Mouse (Mus musculus) spleen, postnatal 4 days (tissue): ENCODE data around the gene 3110082I17Rik.
A peak's percentile ranks its signal among the peaks of the same experiment; 100 is the strongest.

Source experiments
- DNase-seq, 2 experiments: peaks; one replicate each; pipeline ENCODE4 v3.0.0; 2022; ENCODE audit warnings: low spot score in 2 of 2

3110082I17Rik gene

GRCm38 (mm10) chr5:139460384-139461067, at the start of gene 3110082I17Rik:
Gene 3110082I17Rik, minus strand, starts transcription at chr5:139460527.
- DNase-seq, result peak; percentile 96 to 98

DNA sequence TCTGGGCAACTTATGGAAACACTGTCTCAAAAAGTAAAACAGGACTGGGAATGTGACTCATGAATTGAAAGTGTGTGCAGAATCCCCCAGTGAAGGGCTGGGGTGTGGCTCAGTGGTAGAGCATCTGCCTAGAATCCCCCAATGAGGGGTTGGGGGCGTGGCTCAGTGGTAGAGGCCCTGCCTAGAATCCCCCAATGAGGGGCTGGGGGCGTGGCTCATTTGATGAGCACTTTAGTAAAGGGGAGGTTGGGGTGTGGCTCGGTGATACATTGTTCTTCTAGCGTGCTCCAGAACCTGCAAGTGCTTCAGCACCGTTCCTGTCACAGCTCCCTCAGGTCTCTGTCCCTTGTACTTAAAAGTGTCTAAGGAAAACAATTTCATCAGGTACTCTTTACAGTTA, 45.9 kb upstream of the 3110082I17Rik start:
- no peak for DNase-seq

DNA sequence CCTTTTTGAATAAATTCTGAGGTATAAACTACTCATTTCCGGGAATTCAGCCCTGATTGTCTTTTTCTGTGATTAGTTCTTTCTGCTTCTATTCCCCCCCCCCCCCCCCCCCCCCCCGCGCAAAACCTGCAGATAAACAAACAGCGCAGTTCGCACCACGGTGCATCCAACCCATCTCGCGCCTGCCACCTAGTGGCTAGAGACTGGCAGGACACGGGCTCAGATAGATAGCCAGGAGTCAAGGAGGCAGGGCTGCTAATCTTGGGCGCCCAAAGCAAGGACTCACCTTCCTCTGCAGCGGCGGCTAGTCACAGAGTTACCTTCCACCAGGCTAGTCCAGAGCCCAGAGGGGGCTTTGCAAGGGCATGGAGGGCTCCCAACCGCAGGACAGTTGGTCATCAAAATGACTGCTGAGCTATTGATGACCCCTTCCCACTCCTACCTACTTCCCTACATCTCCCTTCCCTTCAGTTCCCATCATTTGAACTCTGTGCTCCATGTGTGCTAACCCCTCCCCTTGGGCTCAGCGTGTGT, 44.8 kb upstream of the 3110082I17Rik start:
- peak; percentile 77 to 92 for DNase-seq

GRCm38 (mm10) chr5:139502281-139502680, 42.0 kb upstream of the 3110082I17Rik start:
- DNase-seq, result no peak

- no peak for DNase-seq
Measured at GRCm38 (mm10) chr5:139498791-139499190, 38.5 kb upstream of the 3110082I17Rik start.

DNA sequence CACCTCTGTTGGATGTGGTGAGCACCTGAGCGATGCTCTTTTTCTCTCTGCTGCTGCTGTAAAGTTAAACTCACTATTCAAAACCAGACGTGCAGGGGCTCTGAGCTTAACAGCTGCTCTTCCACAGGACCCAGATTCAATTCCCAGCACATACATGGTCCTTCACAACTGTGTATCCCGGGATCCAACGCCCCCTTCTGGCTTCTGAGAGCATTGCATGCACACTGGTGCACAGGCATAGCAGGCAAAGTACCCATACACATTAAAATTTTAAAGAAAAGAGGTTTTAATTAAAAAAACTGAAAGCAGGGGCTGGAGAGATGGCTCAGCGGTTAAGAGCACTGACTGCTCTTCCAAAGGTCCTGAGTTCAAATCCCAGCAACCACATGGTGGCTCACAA, 36.6 kb upstream of the 3110082I17Rik start:
- DNase-seq, result no peak

DNA sequence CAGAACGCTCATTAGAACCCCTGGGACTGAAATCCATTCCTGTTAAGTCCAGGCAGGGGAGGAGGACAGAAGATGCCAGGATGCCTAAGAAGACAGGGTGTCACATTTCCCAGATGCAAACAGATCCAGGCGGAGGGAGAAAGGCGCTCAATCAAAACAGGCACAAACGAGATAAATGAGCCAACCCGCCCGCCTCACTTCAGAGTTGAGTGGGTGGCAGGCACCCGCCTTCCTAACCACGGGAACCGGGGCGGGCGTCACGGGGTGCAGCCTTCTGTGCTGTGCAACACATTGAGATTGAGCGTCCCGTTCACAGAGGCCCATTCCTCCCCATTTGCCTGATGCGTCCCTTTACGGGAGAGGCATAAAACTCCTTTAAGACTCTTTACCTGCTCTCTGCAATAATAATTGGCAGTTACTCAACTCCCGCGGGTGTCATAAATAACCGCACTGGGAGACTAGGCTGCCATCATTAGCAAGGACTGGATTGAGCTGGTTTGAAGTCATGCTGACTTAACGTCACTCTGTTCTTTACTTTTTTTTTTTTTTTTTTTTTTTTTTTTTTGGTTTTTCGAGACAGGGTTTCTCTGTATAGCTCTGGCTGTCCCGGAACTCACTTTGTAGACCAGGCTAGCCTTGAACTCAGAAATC, 34.8 kb upstream of the 3110082I17Rik start:
- DNase-seq, result no peak

GRCm38 (mm10) chr5:139493690-139494089, 33.4 kb upstream of the 3110082I17Rik start:
- DNase-seq, result no peak

DNA sequence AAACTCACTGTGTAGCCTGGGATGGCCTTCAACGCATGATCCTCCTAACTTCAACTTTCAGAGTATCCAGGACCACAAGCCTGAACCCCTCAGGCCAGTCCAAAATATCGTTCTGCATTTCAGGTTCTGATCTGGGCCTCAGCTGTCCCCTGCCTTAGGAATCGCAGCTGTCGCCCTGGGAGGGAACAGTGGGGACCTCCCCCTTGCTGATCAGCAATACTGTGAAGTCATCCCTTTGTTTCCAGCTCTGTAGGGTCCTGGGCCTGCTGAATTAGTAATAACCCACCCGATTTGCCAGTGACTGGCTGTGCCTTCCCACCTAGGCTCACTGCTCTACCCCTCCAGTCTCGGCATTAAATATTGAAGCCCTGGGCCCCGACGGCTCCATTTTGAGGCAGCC, 31.0 kb upstream of the 3110082I17Rik start:
- no peak for DNase-seq

DNA sequence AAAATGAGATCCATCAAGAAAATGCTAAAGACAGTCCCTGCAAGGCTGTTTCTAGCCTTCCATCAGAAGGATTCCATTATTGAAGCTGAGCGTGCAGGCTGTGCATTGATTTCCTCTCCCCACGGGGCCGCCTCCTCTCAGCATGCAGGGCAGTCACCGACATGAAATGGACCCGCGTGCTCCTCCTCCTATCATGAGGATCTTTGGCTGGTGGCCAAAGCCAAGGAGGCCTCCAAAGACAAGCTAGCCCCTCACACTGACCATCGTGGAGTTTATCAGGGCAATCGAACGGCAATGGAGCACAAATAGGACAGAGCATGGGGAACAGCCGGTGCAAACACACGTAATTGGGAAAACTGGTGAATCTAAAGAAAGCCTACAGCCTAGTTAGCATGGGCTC, 29.8 kb upstream of the 3110082I17Rik start:
- no peak for DNase-seq

DNA sequence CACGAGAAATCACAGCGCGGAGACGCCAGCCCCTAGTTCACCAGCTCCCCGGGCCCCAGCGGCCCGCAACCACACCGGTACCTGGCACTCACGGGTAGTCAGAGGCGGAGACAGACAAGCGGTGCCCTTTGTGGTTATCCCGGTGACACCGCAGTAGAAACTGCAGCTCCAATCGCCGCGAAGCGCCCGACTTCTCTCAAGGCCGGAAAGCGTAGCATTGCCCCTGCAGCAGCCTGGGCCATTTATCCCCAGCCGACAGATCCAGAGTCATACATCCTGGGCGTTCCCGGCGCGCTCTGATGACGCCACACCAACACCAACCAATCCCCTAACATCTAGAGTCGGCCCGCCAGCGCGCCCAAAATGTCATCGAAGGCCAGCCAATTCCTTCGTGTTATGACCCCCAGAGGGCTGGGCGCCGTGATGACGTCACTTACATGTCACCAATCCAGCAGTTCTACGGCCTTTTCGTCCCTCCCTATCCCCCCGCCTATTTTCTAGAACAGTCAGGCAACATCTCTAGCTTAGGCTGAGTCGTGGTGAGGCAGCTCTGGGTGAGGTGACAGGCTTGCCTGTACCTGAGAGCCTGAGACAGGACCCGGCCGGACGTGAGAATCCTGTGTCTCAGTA, 24.0 kb upstream of the 3110082I17Rik start, which contains the start of gene Zfand2a:
Gene Zfand2a (minus strand): TSS at position 365 of the 630 bp plus-strand sequence.
- peak; percentile 99 for DNase-seq

- no peak for DNase-seq
Measured at GRCm38 (mm10) chr5:139483171-139483848, 23.0 kb upstream of the 3110082I17Rik start.

- no peak for DNase-seq
Measured at GRCm38 (mm10) chr5:139480406-139480805, 20.1 kb upstream of the 3110082I17Rik start.

DNA sequence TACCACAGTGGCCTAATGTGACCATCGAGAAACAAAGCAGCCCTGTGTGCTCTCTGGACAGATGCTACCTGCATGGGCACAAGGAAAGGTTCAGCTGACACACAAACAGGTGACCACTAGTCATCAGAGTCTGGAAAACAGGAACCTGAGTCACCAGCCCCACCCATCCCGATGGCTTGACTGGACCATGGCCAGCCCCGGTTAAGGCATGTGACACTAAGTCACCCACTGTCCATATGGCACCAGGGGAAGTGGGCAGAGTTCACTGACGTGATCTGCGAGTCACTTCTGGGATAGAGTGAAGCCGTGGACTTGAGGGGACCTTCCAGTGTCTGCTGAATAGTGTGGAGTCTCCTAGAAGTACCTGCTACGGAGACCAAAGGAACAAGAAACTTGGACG, 18.8 kb upstream of the 3110082I17Rik start:
- DNase-seq, result no peak

- no peak for DNase-seq
Measured at GRCm38 (mm10) chr5:139474741-139475140, 14.4 kb upstream of the 3110082I17Rik start.

DNA sequence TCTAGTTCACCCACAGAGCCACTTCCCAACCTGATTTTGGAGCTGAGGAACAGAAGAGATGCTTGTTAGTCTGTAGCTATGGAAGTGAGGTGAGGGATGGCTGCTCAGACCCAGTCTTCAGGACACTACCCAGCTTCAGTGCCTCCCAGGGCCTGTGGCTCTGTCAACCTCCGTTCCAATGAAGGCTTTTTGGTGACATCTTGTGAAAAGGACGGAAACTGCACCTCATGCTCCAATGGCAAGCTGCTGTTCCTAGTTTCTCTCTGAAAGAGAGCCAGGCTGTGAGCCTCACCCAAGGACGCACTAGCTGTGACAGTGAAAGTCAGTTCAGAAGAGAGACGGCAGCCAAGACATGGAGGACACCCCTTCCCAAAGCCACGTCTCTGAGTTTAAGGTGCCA, 7.7 kb upstream of the 3110082I17Rik start:
- DNase-seq, result no peak

GRCm38 (mm10) chr5:139466801-139467200, 6.5 kb upstream of the 3110082I17Rik start:
- no peak for DNase-seq

DNA sequence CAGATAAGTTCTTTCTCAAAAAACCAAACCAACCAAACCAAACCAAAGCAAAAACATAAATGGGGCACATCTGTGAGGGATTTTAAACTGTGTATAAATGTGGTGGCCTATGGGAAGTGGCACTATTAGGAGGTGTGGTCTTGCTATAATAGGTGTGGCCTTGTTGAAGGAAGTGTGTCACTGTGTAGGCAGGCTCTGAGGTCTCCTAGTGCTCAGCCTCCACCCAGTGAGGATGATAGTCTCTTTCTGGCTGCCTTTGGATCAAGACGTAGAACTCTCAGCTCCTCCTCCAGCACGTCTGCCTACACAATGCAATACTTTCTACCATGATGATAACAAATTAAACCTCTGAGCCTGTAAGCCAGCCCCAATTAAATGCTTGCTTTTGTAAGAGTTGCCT, 6.0 kb upstream of the 3110082I17Rik start:
- DNase-seq, result no peak

- DNase-seq, result no peak
Measured at GRCm38 (mm10) chr5:139464874-139465273, 4.5 kb upstream of the 3110082I17Rik start.

DNA sequence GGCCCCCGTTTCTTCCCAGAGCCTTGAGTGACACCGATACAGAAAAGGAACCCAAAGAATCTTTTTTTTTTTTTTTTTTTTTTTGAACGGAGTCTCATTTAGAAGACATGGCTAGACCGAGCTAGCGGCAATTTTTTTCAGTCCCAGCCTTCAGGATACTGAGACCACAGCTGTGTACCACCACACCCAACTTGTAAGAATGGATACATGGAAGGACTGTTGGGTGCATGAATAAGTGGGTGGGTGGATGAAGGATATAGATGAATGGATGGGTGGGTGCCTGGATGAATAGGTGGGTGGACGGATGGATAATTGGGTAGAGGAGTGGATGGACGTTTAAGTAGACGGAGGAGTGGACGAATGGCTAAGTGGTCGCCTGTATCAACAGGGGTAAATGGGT, 389 bp downstream of the 3110082I17Rik start:
- no peak for DNase-seq

DNA sequence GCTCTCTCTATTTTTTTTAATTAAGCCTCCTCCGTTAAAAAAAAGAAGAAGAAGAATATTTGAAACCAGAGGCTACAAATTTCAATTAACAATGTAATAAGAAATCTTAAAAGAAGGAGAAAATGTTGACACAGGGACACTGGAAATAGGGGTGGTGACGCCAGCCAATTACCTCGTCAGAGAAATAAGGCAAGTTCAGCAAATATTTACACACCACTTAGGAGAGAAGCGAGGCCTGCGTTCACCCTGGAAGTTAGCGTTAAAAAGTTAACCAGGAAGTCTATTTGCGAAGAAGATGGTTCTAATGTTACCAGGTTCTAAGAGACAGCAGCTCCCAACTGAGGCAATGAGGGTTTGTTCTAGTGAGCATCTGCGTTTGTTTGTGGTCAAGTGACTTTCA, 3.1 kb downstream of the 3110082I17Rik start:
- DNase-seq, result no peak

- DNase-seq, result no peak
Measured at GRCm38 (mm10) chr5:139455166-139455565, 5.2 kb downstream of the 3110082I17Rik start.
